Mouse (Mus musculus) kidney, embryonic 16.5 days (tissue): ENCODE measurements around the gene Drd3. TPM values are rescaled to one million over a fixed set of nuclear protein-coding genes. Genes with fewer than 3 reads are reported as not detected.
A peak's percentile ranks its signal among the peaks of the same experiment; 100 is the strongest.

Experiments
- ATAC-seq: fragments of 200-750 bp; cut with Nextera tagmentation; 2 replicates; pipeline ENCODE4 v1.8.0; 2017; ENCODE audit warnings: moderate TSS enrichment; ENCODE audit not compliant: low FRiP score, low TSS enrichment
- H3K27ac ChIP-seq: fragments of 300-500 bp; sonication (generic); 2 replicates; pipeline ENCODE4 v1.5.1; 2014; ENCODE audit warnings: low read length
- H3K27me3 ChIP-seq: fragments of 300-500 bp; sonication (generic); 2 replicates; pipeline ENCODE4 v1.6.1; 2014; ENCODE audit warnings: low read length, control low read depth, mixed read lengths; ENCODE audit not compliant: insufficient read depth
- H3K36me3 ChIP-seq: fragments of 300-500 bp; sonication (generic); 2 replicates; pipeline ENCODE4 v1.6.1; 2014; ENCODE audit warnings: low read length, control low read depth, mixed read lengths; ENCODE audit not compliant: insufficient read depth
- H3K4me1 ChIP-seq: fragments of 300-500 bp; sonication (generic); 2 replicates; pipeline ENCODE4 v1.6.1; 2014; ENCODE audit warnings: low read length, control low read depth, mixed read lengths; ENCODE audit not compliant: insufficient read depth
- H3K4me2 ChIP-seq: fragments of 300-500 bp; sonication (generic); replicated peaks from 2 replicates; pipeline ENCODE4 v1.6.1; 2014; ENCODE audit warnings: low read depth, low read length
- H3K4me3 ChIP-seq: fragments of 300-500 bp; sonication (generic); 2 replicates; pipeline ENCODE4 v1.5.1; 2014; ENCODE audit warnings: mild to moderate bottlenecking, low read length
- H3K9ac ChIP-seq: fragments of 300-500 bp; sonication (generic); replicated peaks from 2 replicates; pipeline ENCODE4 v1.6.1; 2014; ENCODE audit warnings: low read length
- H3K9me3 ChIP-seq: fragments of 300-500 bp; sonication (generic); 2 replicates; pipeline ENCODE4 v1.6.1; 2016; ENCODE audit warnings: low read length, control low read depth
- WGBS: fragments of 180-500 bp; shearing (Covaris S2); extraction: QIAGEN DNeasy Blood & Tissue Kit; methylation state at CpG from one replicate; pipeline ENCODE4 v1.1.7; 2014; 5-methylcytosine and 5-hydroxymethylcytosine counted together
- polyA plus RNA-seq: library from polyadenylated mRNA; unstranded; fragments of >200 nt; fragmentation: Nextera tagmentation; extraction: Ambion mirVana; gene quantifications from 2 replicates; pipeline ENCODE4 v1.2.1, GENCODE M21; 2015

Gene Drd3
- polyA plus RNA-seq, 1 experiment from 2014 or later = not detected

GRCm38 (mm10) chr16:43799541-43799940 lies 45.7 kb downstream of the Drd3 start:
- Histone ChIP-seq H3K36me3 (no peaks in the 10 kb centered on the region), H3K4me3 (no peak overlapping the region), H3K27ac (no peak overlapping the region), H3K4me2 (no peak overlapping the region), H3K4me1 (peaks cover 19% of the 10 kb centered on the region), H3K9ac (no peak overlapping the region), H3K9me3 (peaks cover 8% of the 10 kb centered on the region), H3K27me3 (no peaks in the 10 kb centered on the region)
- ATAC-seq = no peak
- 50% methylated on average over 4 of the region's 4 CpGs for WGBS

- H3K27me3 ChIP-seq = no peaks in the 10 kb centered on the region
- H3K4me2 ChIP-seq = peak overlapping the region; percentile 7
- H3K9me3 ChIP-seq = peaks cover 8% of the 10 kb centered on the region
- peak overlapping the region; percentile 21; the same call in 1 of the 2 replicates for H3K27ac ChIP-seq
- no peak overlapping the region for H3K9ac ChIP-seq
- peak; percentile 59; the same call in 1 of the 2 replicates for ATAC-seq
- H3K36me3 ChIP-seq = no peaks in the 10 kb centered on the region
- H3K4me1 ChIP-seq = peaks cover 19% of the 10 kb centered on the region
- no peak overlapping the region for H3K4me3 ChIP-seq
- WGBS = 16% methylated on average over 13 of the region's 13 CpGs
Measured at GRCm38 (mm10) chr16:43800119-43800721, 46.4 kb downstream of the Drd3 start.

- Histone ChIP-seq H3K27ac (peak overlapping the region; percentile 73), H3K4me2 (no peak overlapping the region), H3K9me3 (peaks cover 8% of the 10 kb centered on the region), H3K36me3 (no peaks in the 10 kb centered on the region), H3K9ac (no peak overlapping the region), H3K4me3 (no peak overlapping the region), H3K27me3 (no peaks in the 10 kb centered on the region), H3K4me1 (peaks cover 19% of the 10 kb centered on the region)
- no peak for ATAC-seq
- 30% methylated on average over 3 of the region's 3 CpGs for WGBS
Measured at GRCm38 (mm10) chr16:43801137-43801536, 47.3 kb downstream of the Drd3 start.

- Histone ChIP-seq H3K27me3 (no peaks in the 10 kb centered on the region), H3K9me3 (peaks cover 3% of the 10 kb centered on the region), H3K27ac (peak overlapping the region; percentile 73), H3K4me2 (peak overlapping the region; percentile 74), H3K4me3 (peak overlapping the region; percentile 47), H3K4me1 (peaks cover 19% of the 10 kb centered on the region), H3K9ac (peak overlapping the region; percentile 61), H3K36me3 (no peaks in the 10 kb centered on the region)
- WGBS = 2% methylated on average over 18 of the region's 18 CpGs
- peak; percentile 89 for ATAC-seq
Measured at GRCm38 (mm10) chr16:43801791-43802307, 48.0 kb downstream of the Drd3 start.

GRCm38 (mm10) chr16:43802466-43802865 lies 48.6 kb downstream of the Drd3 start:
- H3K27ac ChIP-seq = no peak overlapping the region
- no peak overlapping the region for H3K9ac ChIP-seq
- H3K36me3 ChIP-seq = no peaks in the 10 kb centered on the region
- WGBS = 34% methylated on average over 5 of the region's 5 CpGs
- no peak overlapping the region for H3K4me2 ChIP-seq
- no peak overlapping the region for H3K4me3 ChIP-seq
- peaks cover 19% of the 10 kb centered on the region for H3K4me1 ChIP-seq
- H3K9me3 ChIP-seq = no peaks in the 10 kb centered on the region
- H3K27me3 ChIP-seq = no peaks in the 10 kb centered on the region
- no peak for ATAC-seq

- Histone ChIP-seq H3K36me3 (no peaks in the 10 kb centered on the region), H3K27me3 (no peaks in the 10 kb centered on the region), H3K9ac (no peak overlapping the region), H3K4me3 (no peak overlapping the region), H3K27ac (no peak overlapping the region), H3K4me2 (no peak overlapping the region), H3K4me1 (peaks cover 19% of the 10 kb centered on the region), H3K9me3 (no peaks in the 10 kb centered on the region)
- no peak for ATAC-seq
- 89% methylated on average over 6 of the region's 6 CpGs for WGBS
Measured at GRCm38 (mm10) chr16:43804364-43804763, 50.5 kb downstream of the Drd3 start.

GRCm38 (mm10) chr16:43807048-43807447 lies 53.2 kb downstream of the Drd3 start:
- Histone ChIP-seq H3K9me3 (no peaks in the 10 kb centered on the region), H3K4me2 (no peak overlapping the region), H3K4me1 (no peaks in the 10 kb centered on the region), H3K4me3 (no peak overlapping the region), H3K27ac (no peak overlapping the region), H3K36me3 (no peaks in the 10 kb centered on the region), H3K27me3 (no peaks in the 10 kb centered on the region), H3K9ac (no peak overlapping the region)
- peak; percentile 89 for ATAC-seq
- WGBS = 67% methylated on average over 16 of the region's 16 CpGs

- no peaks in the 10 kb centered on the region for H3K9me3 ChIP-seq
- no peak overlapping the region for H3K9ac ChIP-seq
- no peak overlapping the region for H3K4me2 ChIP-seq
- ATAC-seq = no peak
- 88% methylated on average over 2 of the region's 2 CpGs for WGBS
- H3K27ac ChIP-seq = no peak overlapping the region
- no peak overlapping the region for H3K4me3 ChIP-seq
- no peaks in the 10 kb centered on the region for H3K4me1 ChIP-seq
- H3K36me3 ChIP-seq = no peaks in the 10 kb centered on the region
- no peaks in the 10 kb centered on the region for H3K27me3 ChIP-seq
Measured at GRCm38 (mm10) chr16:43809429-43809828, 55.6 kb downstream of the Drd3 start.

GRCm38 (mm10) chr16:43811402-43811801 lies 57.6 kb downstream of the Drd3 start:
- no peak overlapping the region for H3K27ac ChIP-seq
- 74% methylated on average over 1 of the region's 1 CpGs for WGBS
- H3K36me3 ChIP-seq = no peaks in the 10 kb centered on the region
- H3K4me2 ChIP-seq = no peak overlapping the region
- no peak for ATAC-seq
- no peaks in the 10 kb centered on the region for H3K4me1 ChIP-seq
- no peaks in the 10 kb centered on the region for H3K27me3 ChIP-seq
- no peak overlapping the region for H3K4me3 ChIP-seq
- no peaks in the 10 kb centered on the region for H3K9me3 ChIP-seq
- H3K9ac ChIP-seq = no peak overlapping the region

- no peak overlapping the region for H3K4me3 ChIP-seq
- H3K4me1 ChIP-seq = no peaks in the 10 kb centered on the region
- H3K27me3 ChIP-seq = no peaks in the 10 kb centered on the region
- H3K4me2 ChIP-seq = no peak overlapping the region
- no peak overlapping the region for H3K27ac ChIP-seq
- WGBS = 62% methylated on average over 4 of the region's 4 CpGs
- no peak for ATAC-seq
- no peaks in the 10 kb centered on the region for H3K36me3 ChIP-seq
- H3K9ac ChIP-seq = no peak overlapping the region
- H3K9me3 ChIP-seq = no peaks in the 10 kb centered on the region
Measured at GRCm38 (mm10) chr16:43814644-43815043, 60.8 kb downstream of the Drd3 start.
